Comparison of ENCODE assay signal across 18 mouse cellular contexts in genomic region chr14:58467856-58468255, GRCm38 (mm10).
DNase-seq lines count a peak whose midpoint lies in the region; ATAC-seq and TF ChIP-seq lines count a peak whose summit lies in the region.
"Had no signal": no experiment of that assay in that cellular context is flagged by ENCODE, and none has a peak within 500 bp of the region (broad histone marks: within the 10 kb centered on the region; RNA-seq: fewer than 3 reads in every experiment).

No protein-coding gene starts in this region.

- peak; percentile 6 for DNase-seq in left cerebral cortex, adult 11 months (ENCODE audit: low spot score)
- no peak for DNase-seq in left cerebral cortex, adult 8-10 months (ENCODE audit: low spot score in 2 of 2)
- peak; percentile 8 for DNase-seq in right cerebral cortex, postnatal 14 days
- no peak for DNase-seq in right cerebral cortex, adult 18-20 months
- no peak for DNase-seq in thymus, adult 2 months
- no peak for DNase-seq in cerebellum, postnatal 25 days
- DNase-seq: adrenal gland, postnatal 14 days; cerebellum, postnatal 36 days; gastrocnemius, postnatal 36 days; kidney, postnatal 4 days; layer of hippocampus, postnatal 36 days; liver, embryonic 13.5 days; thymus, adult 18-20 months had no signal

- H3K4me3 ChIP-seq in limb, embryonic 13.5 days, result no peak overlapping the region
- no peak overlapping the region for H3K4me3 ChIP-seq in thymus, adult 2 months (ENCODE audit: control insufficient read depth, insufficient read depth, low read length)
- H3K4me3 ChIP-seq: embryonic facial prominence, embryonic 12.5 days; intestine, embryonic 15.5 days; liver, embryonic 13.5 days; midbrain, embryonic 12.5 days had no signal

- H3K4me2 ChIP-seq in limb, embryonic 13.5 days (replicated peaks), result 0 out of 2 replicates have a peak overlapping the region, but pooled peaks have one; percentile 12
- H3K4me2 ChIP-seq: embryonic facial prominence, embryonic 12.5 days; intestine, embryonic 15.5 days; liver, embryonic 13.5 days; midbrain, embryonic 12.5 days had no signal

- no peaks in the 10 kb centered on the region for H3K27me3 ChIP-seq in limb, embryonic 13.5 days
- H3K27me3 ChIP-seq in thymus, adult 2 months (ENCODE audit: control insufficient read depth, insufficient read depth, low read length), result no peaks in the 10 kb centered on the region
- H3K27me3 ChIP-seq: embryonic facial prominence, embryonic 12.5 days; intestine, embryonic 15.5 days; liver, embryonic 13.5 days; midbrain, embryonic 12.5 days had no signal

- no peak for TF ChIP-seq CTCF in thymus, adult 2 months (IDR thresholded peaks at IDR 0.05; ENCODE audit: borderline replicate concordance, control insufficient read depth, extremely low read depth, insufficient read depth, low read length, poor library complexity)

- TF ChIP-seq POLR2A in thymus, adult 2 months (IDR thresholded peaks at IDR 0.05; ENCODE audit: control insufficient read depth, extremely low read depth, insufficient read depth, low read length, poor library complexity), result no peak

- 0 out of 2 replicates have a peak, but pooled peaks cover 7% of the 10 kb centered on the region for H3K9me3 ChIP-seq in limb, embryonic 13.5 days
- H3K9me3 ChIP-seq: embryonic facial prominence, embryonic 12.5 days; intestine, embryonic 15.5 days; midbrain, embryonic 12.5 days had no signal

- H3K36me3 ChIP-seq in limb, embryonic 13.5 days, result no peaks in the 10 kb centered on the region
- no peaks in the 10 kb centered on the region for H3K36me3 ChIP-seq in thymus, adult 2 months (ENCODE audit: control insufficient read depth, insufficient read depth, low read length)
- H3K36me3 ChIP-seq: embryonic facial prominence, embryonic 12.5 days; intestine, embryonic 15.5 days; liver, embryonic 13.5 days; midbrain, embryonic 12.5 days had no signal

- H3K4me1 ChIP-seq in limb, embryonic 13.5 days, result peaks cover 13% of the 10 kb centered on the region
- H3K4me1 ChIP-seq in thymus, adult 2 months (replicated peaks; ENCODE audit: control insufficient read depth, insufficient read depth, low read length), result no peaks in the 10 kb centered on the region
- H3K4me1 ChIP-seq: intestine, embryonic 15.5 days; liver, embryonic 13.5 days; midbrain, embryonic 12.5 days had no signal

- WGBS in limb, embryonic 13.5 days, result 7% methylated on average over 5 of the region's 5 CpGs
- 65% methylated on average over 5 of the region's 5 CpGs for WGBS in thymus, adult 2 months

- no peak for ATAC-seq in limb, embryonic 13.5 days (ENCODE audit: low FRiP score, low read depth)
- ATAC-seq: CD4-positive, CD25-positive, alpha-beta regulatory T cell, adult 4 months; intestine, embryonic 15.5 days had no signal

- no peak overlapping the region for H3K9ac ChIP-seq in limb, embryonic 13.5 days
- H3K9ac ChIP-seq: embryonic facial prominence, embryonic 12.5 days; intestine, embryonic 15.5 days; liver, embryonic 13.5 days; midbrain, embryonic 12.5 days had no signal

- no peak overlapping the region for H3K27ac ChIP-seq in limb, embryonic 13.5 days
- H3K27ac ChIP-seq in thymus, adult 2 months (ENCODE audit: control insufficient read depth, insufficient read depth, low read length), result no peak overlapping the region
- H3K27ac ChIP-seq: embryonic facial prominence, embryonic 12.5 days; intestine, embryonic 15.5 days; liver, embryonic 13.5 days; midbrain, embryonic 12.5 days had no signal

Comparison
In these comparisons a context has a peak if more than half of its experiments do, and no peak if none do; other contexts are left out.
1. DNase-seq: peak in left cerebral cortex, adult 11 months (single experiment) and right cerebral cortex, postnatal 14 days (single experiment); none in left cerebral cortex, adult 8-10 months (0 of 2), right cerebral cortex, adult 18-20 months (single experiment), thymus, adult 2 months (single experiment) and cerebellum, postnatal 25 days (0 of 2).